Mouse (Mus musculus) heart, adult 2 months (tissue): Measurements from ENCODE around the gene Uqcr10. TPM values are rescaled to one million over a fixed set of nuclear protein-coding genes. Genes with fewer than 3 reads are reported as not detected.

Experiments used
- DNase-seq, 2 experiments: peaks; one replicate each; pipeline ENCODE4 v3.0.0; 2021
- H3K27ac ChIP-seq: fragments of 200-600 bp; 2 replicates; pipeline ENCODE4 v1.8.1; 2022
- H3K27me3 ChIP-seq: fragments of 200-500 bp; 2 replicates; pipeline ENCODE4 v1.6.1; 2012; ENCODE audit warnings: mild to moderate bottlenecking, low read length, inconsistent platforms, mixed read lengths; ENCODE audit not compliant: control insufficient read depth, insufficient read depth
- H3K36me3 ChIP-seq: fragments of 200-500 bp; 2 replicates; pipeline ENCODE4 v1.6.1; 2012; ENCODE audit warnings: low read length, inconsistent platforms; ENCODE audit not compliant: control insufficient read depth, insufficient read depth
- H3K4me1 ChIP-seq: fragments of 200-500 bp; 2 replicates; pipeline ENCODE4 v1.6.1; 2011; ENCODE audit warnings: low read length; ENCODE audit not compliant: control insufficient read depth, insufficient read depth
- H3K4me3 ChIP-seq: fragments of 200-600 bp; 2 replicates; pipeline ENCODE4 v1.8.1; 2022
- H3K79me2 ChIP-seq: fragments of 200-500 bp; replicated peaks from 2 replicates; pipeline ENCODE4 v1.6.1; 2012; ENCODE audit warnings: mild to moderate bottlenecking, inconsistent platforms, low read length, moderate library complexity, mixed read lengths; ENCODE audit not compliant: control insufficient read depth, insufficient read depth
- H3K9ac ChIP-seq: fragments of 200-500 bp; 2 replicates; pipeline ENCODE4 v1.6.1; 2012; ENCODE audit warnings: low read depth, mild to moderate bottlenecking, control low read depth, inconsistent platforms, low read length, mixed read lengths
- CTCF ChIP-seq: fragments of 200-600 bp; IDR thresholded peaks from 2 replicates; pipeline ENCODE4 v1.8.1; 2022; ENCODE audit warnings: antibody characterized with exemption, mild to moderate bottlenecking, moderate library complexity
- EP300 ChIP-seq: fragments of 200-500 bp; IDR thresholded peaks from 2 replicates; pipeline ENCODE4 v1.6.1; 2011; ENCODE audit warnings: low read depth, low read length, control low read depth; ENCODE audit not compliant: insufficient read depth
- POLR2A ChIP-seq: fragments of 200-500 bp; IDR thresholded peaks from 2 replicates; pipeline ENCODE4 v1.6.1; 2011; ENCODE audit warnings: mild to moderate bottlenecking, low read depth, low read length, control low read depth; ENCODE audit not compliant: insufficient read depth
- WGBS: fragments of 180-500 bp; shearing (Covaris S2); methylation state at CpG from one replicate; pipeline ENCODE4 v1.1.7; 2018; 5-methylcytosine and 5-hydroxymethylcytosine counted together
- intact Hi-C: fragments of 180-260 bp; cut with DNase I; formaldehyde crosslinking; loops from one replicate; pipeline ENCODE4 v1.15.1; 2025
- polyA plus RNA-seq: library from polyadenylated mRNA; depleted of rRNA; stranded (reverse); fragments of >200 nt; gene quantifications from 2 replicates; pipeline ENCODE4 v1.2.3, GENCODE M21; 2012
- total RNA-seq, 2 experiments: library from RNA; stranded (reverse); gene quantifications; 2 replicates each; pipeline ENCODE4 v1.2.3; 2021

The Uqcr10 gene
- total and polyA plus RNA-seq, 3 experiments, result 1,404 to 2,149 (median 1,617) TPM

- no peaks in the 10 kb centered on the region for H3K4me1 ChIP-seq
- TF ChIP-seq POLR2A (no peak), EP300 (no peak), CTCF (no peak)
- no peaks in the 10 kb centered on the region for H3K27me3 ChIP-seq
- no peak overlapping the region for H3K9ac ChIP-seq
- no peaks in the 10 kb centered on the region for H3K36me3 ChIP-seq
- intact Hi-C loops, result no loop called here
- H3K79me2 ChIP-seq, result no peaks in the 10 kb centered on the region
- H3K27ac ChIP-seq, result no peak overlapping the region
- no peak for DNase-seq
- WGBS, result 92% methylated on average over 6 of the region's 6 CpGs
- no peak overlapping the region for H3K4me3 ChIP-seq
These were observed 28.4 kb downstream of the Uqcr10 start for GRCm38 (mm10) chr11:4675693-4676092.

GRCm38 (mm10) chr11:4675126-4675562 lies 29.0 kb downstream of the Uqcr10 start:
- Histone ChIP-seq H3K4me1 (no peaks in the 10 kb centered on the region), H3K36me3 (no peaks in the 10 kb centered on the region), H3K4me3 (no peak overlapping the region), H3K9ac (no peak overlapping the region), H3K27ac (no peak overlapping the region), H3K79me2 (no peaks in the 10 kb centered on the region), H3K27me3 (no peaks in the 10 kb centered on the region)
- intact Hi-C loops, result no loop called here
- DNase-seq, result no peak
- WGBS, result 94% methylated on average over 6 of the region's 6 CpGs
- TF ChIP-seq POLR2A (no peak), CTCF (no peak)

DNA sequence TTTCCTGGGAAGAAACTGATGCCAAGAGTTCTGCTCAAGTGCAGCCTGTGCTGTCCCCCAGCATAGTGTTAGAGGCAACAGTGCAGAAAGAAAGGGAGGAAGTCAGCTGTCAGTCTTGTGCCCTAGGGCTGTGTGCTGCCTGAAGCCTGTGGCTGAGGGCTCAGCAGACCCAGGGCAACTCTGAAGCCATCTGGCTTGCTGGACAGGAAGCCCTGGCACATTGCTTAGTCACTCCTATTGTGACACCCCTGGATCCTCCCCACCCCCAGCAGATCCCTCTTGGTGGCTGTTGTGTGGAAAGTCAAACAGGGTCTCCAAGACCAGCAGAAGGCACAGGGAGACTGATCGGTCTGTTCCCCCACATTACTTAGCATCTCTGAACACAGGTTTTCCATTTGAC lies 29.5 kb downstream of the Uqcr10 start:
- no peak for DNase-seq
- Histone ChIP-seq H3K4me3 (no peak overlapping the region), H3K9ac (no peak overlapping the region), H3K27ac (no peak overlapping the region), H3K4me1 (no peaks in the 10 kb centered on the region), H3K36me3 (no peaks in the 10 kb centered on the region), H3K79me2 (no peaks in the 10 kb centered on the region), H3K27me3 (no peaks in the 10 kb centered on the region)
- TF ChIP-seq EP300, result no peak
- no peak for TF ChIP-seq POLR2A
- TF ChIP-seq CTCF, result no peak
- intact Hi-C loops, result no loop called here
- 74% methylated on average over 1 of the region's 1 CpGs for WGBS

- intact Hi-C loops, result no loop called here
- Histone ChIP-seq H3K27me3 (no peaks in the 10 kb centered on the region), H3K27ac (no peak overlapping the region), H3K9ac (no peak overlapping the region), H3K4me3 (no peak overlapping the region), H3K4me1 (no peaks in the 10 kb centered on the region), H3K36me3 (no peaks in the 10 kb centered on the region), H3K79me2 (no peaks in the 10 kb centered on the region)
- TF ChIP-seq CTCF (no peak), EP300 (peak; percentile 68; the same call in 1 of the 2 replicates)
- peak in 1 of 2 experiments; percentile 30 for DNase-seq
- 69% methylated on average over 4 of the region's 4 CpGs for WGBS
These were observed 32.4 kb downstream of the Uqcr10 start for GRCm38 (mm10) chr11:4671736-4672135.

DNA sequence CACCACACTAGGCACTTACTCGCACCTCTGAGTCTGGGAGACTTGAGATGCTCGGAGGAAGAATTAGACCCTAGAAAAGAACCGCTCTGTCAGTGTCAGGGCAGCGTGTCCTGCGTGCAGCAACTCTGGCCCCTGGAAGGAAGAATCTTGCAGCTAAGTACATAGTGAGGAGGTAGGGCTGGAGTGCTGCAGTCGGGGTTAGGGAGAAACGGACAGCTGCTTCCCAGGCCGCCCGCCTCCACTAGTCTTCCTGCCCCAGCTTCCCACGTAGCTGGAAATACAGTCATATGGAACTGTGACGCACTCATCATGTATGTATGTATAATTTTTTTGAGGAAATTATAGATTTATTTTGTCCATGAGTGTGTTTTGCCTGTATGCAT lies 41.7 kb downstream of the Uqcr10 start:
- no peaks in the 10 kb centered on the region for H3K4me1 ChIP-seq

DNA sequence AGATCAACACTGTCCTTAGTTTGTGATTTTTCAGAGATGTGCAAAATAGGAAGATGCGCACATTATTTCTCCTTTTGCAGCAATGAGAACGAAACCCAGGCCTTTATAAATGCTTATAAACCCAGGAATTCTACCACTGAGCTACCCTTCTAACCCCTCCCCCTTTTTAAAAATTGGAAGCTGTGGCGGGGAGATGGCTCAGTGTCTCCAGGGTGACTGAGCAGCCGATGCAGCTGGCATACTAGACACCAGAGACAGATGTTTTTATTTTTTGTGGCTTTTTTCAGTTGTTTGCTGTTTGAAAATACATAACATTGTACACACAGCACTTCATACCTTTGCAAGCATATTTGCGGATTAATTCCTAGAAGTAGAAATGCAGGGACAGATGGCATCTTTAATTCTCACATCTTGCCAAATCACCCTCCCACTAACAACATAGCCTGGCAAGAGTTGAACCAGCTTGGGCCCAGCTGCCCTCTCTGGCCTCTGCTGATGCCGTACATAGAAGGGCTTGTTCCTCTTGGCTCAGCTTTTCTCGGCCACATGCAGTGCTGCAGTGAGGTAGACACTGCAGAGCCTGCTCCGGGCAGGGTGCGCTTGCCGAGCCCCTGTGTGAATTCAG lies 42.2 kb downstream of the Uqcr10 start:
- DNase-seq, result no peak
- WGBS, result 85% methylated on average over 10 of the region's 10 CpGs
- Histone ChIP-seq H3K4me1 (no peaks in the 10 kb centered on the region), H3K9ac (no peak overlapping the region), H3K27me3 (no peaks in the 10 kb centered on the region), H3K36me3 (no peaks in the 10 kb centered on the region), H3K27ac (no peak overlapping the region), H3K4me3 (no peak overlapping the region), H3K79me2 (no peaks in the 10 kb centered on the region)
- TF ChIP-seq EP300, result no peak
- no peak for TF ChIP-seq POLR2A
- no peak for TF ChIP-seq CTCF
- intact Hi-C loops, result no loop called here

More for the DNA sequence above, 41.7 kb downstream of the Uqcr10 start:
- Histone ChIP-seq H3K4me3 (no peak overlapping the region), H3K79me2 (no peaks in the 10 kb centered on the region), H3K36me3 (no peaks in the 10 kb centered on the region), H3K27me3 (no peaks in the 10 kb centered on the region), H3K9ac (no peak overlapping the region), H3K27ac (no peak overlapping the region)
- intact Hi-C loops, result no loop called here
- TF ChIP-seq POLR2A (no peak), EP300 (no peak), CTCF (no peak)
- no peak for DNase-seq
- 95% methylated on average over 11 of the region's 11 CpGs for WGBS
